Mouse (Mus musculus) mesoderm, embryonic 11.5 days (tissue): ENCODE measurements at regions not wholly inside any gene's neighbourhood (a gene's known extent, or its start where the extent isn't known, plus 50 kb on each side); places are given as distances from the start of the nearest gene placed in this dataset.
"Not testable (repeated sequence)": the region's sequence is repeated elsewhere in the genome, so short reads cannot be mapped to it uniquely, and the experiment has no call there.

Experiments
- DNase-seq: peaks from one replicate; pipeline ENCODE4 v3.0.0-alpha.2; 2012; ENCODE audit warnings: low read depth, low spot score

DNA sequence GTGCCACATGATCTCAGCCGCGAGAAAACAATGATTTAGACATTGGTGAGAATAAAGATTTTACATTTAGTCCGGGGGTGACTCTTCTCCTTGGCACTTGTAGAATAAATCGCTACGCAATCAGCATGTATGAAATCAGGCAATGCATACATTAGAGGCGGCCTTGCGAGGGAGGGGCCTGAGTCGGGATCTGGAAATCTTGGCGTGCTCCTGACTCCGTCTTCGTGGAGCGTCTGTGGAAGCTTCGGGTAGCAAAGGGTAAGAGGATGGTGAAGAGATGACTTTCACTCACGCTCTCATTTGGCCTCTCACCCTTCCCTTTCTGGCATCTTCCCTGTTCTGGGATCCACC lies 167.1 kb downstream of the Nkx6-1 start:
- no peak for DNase-seq

DNA sequence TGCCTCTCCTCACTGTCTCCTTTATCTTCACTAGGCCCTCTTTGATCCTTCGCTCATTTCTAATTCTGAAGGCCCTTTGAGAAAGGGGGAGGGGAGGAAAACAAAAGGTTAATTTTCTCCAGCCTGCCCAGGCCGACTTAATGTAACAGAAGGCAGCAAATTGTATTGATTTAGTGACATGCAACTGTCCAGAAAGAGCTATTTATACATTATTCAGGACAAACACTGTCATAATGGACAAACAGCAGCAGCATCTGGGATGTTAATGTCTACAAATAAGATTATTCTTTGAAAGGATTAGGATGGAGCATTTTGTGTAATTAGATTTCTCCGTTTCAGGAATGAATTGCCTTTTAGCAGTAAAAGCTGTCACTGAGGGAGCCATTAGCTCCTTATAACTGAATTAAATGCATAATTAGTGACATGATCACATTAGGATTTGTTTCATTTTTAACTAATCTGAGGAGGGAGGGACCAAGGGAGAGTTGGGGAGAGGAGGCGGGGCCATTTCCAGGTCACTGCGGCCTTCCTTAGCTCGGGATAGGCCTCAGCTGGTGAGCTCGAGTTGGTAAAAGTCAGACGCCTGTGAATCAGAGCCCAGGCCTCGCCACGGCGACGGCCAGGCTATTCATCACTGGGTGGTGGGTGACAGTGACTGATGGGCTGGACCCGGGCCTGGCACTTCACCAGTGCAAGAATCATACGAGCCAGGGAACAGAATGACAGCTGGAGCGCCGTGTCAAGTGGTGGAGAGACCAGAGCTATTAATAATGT lies 167.7 kb downstream of the Nkx6-1 start:
- DNase-seq = peak; percentile 48

DNA sequence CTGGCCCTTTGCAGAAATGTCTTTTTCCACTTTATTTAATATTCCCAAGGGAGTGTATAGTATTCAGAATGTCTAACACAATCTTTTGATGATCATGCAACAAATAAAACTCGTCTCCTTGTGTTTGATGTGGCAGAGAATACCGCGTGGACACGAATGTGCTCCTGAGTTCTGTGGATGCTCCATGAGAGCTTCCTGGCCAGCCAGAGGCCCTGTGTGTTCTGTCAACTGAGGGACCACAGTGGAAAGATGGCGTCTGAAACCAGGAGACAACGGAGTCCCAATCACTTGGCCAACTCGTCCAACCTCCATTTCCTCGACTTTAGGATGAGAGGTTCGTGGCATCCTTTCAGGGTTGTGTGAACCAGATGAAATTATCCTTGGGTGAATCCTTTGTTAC lies 168.6 kb downstream of the Nkx6-1 start:
- no peak for DNase-seq

DNA sequence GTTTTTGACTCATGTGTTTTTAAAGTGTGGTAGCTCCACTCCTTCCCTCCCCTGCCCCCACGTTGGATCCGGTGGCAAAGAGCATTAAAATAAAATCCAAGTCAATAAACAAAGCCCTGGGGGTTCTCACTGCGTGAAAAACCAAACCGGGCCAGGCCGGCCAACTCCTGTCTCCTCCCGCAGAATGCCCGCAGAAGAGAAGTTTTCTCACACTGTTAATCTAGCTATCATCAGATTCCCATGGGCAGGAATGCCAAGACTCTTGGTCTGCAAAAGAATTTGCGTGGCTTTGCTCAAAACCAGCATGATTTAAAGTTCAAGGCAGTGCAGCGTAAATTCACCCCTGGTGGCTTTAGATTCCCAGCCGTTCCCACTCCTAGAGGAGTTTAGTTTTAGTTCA lies 219.0 kb downstream of the Nkx6-1 start:
- peak; percentile 51 for DNase-seq

DNA sequence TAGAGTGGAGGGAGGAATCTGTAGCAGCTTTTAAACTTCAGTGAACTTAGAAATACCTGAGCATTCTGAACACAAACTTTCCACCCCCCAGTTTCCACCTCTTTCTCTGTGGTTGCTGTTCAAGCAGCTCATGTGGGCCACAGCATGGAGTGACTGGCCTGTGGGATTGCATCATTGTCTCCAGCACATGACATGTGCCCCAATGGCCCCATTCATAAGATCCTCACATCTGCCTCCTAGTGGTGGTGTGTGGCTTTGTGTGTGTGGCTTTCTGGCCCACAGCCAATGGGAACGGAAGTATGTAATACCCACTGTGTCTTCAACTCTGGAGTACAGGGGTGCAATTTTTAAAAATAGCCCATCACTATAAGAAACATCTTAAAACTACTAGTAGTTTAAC lies 223.0 kb downstream of the Nkx6-1 start:
- DNase-seq = no peak

DNA sequence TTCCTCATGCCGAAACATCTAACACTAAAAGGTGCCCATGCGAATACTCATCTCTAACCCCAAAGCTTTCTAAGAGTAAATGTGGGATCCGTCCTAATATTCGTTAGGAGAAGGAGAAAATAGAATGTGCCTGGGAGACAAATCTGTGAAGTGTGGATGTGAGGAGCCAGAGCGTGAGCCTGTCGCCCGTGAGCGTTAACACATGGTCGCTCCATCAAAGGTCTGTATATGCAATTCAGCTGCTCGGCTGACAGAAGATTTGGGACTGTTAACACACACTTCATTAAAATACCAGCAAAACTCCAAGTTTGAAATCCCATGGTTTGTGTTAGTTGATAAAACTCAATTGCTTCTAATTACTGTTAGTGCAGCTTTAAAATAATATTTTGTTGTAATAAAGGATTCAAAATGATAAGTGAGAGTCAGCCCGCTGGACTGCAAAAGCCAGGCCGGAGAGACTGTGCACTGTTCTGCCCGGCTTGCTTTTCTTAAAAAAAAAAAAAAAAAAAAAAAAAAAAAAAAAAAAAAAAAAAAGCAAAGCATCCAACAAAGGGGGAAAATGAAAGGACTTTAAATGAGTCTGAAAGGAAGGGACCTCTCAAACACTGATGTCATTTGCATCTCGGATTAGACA lies 227.0 kb downstream of the Nkx6-1 start:
- DNase-seq = no peak

DNA sequence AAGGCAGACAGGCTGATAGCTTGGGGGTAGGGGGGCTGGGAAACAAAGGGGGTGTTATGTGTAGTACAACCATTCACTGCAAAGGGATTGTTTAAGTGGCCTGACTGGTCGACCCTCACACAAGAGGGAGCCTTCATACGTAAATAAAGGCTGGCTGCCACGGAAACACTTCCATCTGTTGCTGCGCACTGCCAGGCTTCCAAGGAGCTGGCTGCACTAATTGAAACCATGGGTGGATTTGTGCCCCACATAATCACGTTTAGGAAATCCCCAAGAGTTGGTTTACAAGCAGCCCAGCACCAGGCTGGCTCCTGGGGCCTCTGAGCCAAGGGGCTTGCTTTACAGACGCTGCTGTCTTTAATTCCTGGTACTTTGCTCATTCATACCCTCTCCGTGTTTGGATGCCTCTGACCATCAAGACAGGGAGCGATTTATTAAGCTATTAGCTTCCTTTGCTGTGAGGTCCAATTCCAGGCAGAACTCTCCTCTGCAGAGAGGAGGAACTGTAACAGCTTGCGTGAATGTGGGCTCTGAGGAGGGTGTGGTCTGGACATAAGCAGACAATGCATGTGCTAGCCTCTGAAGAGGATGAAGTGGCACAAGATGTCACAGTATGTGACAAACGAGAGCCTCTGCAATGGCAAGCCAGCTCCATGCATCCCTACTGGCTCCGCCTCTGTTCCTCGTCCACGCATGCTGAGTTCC lies 238.6 kb downstream of the Nkx6-1 start:
- peak; percentile 82 for DNase-seq

DNA sequence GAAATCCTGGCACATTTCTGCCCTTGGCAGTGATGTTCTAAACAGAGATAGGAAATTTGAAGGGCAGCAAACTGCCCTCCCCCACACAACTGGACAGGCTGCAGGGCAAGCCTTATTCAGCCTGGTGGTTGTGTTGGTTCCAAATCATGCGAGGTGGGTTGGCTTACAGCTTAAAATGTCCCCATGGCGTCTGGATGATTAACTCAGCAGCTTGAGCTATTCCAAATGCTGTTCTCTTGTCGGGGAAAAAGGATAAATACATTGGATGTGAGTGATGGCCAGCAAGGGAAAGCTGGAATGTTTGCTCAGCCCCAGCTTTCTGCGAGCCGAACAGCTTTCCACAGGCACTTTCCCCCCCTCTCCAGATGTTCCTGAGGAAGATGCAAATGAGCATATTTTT lies 280.5 kb downstream of the Nkx6-1 start:
- peak; percentile 51 for DNase-seq

DNA sequence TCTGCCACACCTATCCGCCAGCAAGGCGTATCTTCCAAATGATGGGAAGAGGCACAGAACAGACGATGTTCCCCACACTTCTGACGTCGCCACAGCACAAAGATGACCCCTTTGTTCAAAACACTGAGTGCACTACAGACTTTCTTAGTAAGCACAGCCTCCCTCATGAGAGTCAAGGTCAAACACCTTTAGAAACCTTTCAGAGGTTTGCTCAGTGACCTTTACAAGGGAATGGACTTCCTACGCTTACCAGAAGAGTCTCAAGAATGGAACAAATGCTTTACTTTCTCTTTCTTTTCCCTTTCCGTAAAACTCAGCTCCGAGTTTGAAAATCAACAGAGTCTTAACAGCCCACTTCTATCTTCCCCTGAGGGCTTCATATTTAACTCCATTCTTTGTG lies 283.4 kb downstream of the Nkx6-1 start:
- no peak for DNase-seq

DNA sequence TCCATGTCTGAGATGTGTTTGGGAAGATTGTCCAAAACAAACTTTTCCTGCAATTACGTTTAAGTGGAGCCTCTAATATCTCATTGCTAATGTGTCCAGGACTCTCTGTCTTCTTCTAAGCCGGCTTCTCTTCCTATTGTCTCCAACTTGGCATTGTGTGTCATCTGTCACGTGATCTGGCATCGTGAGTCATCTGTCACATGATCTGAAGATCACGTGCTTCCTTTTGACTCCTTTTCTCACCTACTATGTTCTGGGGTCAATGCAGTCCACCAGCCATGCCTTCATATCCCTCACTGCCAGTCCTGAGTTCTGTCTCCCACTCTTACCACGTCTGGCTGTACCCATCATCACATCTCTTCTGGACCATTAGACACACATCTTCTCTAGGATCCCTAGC lies 288.1 kb downstream of the Nkx6-1 start:
- no peak for DNase-seq

DNA sequence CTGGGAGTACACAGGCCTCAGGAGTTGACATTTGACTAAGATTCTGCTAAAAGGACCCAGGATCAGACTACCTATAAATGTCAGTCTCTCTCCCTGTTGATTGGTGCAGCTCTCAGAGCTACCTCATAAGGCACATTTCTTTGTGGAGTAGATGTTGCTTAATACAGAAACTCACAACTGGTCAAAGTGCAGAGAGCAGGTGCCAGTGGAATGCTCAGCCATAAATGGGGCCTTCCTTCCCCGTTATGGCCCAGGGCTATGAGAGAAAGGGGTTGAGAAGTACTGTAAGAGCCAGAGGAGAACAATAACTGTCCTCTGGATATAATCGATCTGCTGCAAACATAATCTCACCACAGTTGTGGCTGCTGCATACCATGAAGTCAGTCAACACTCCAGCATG lies 290.7 kb downstream of the Nkx6-1 start:
- DNase-seq = no peak

DNA sequence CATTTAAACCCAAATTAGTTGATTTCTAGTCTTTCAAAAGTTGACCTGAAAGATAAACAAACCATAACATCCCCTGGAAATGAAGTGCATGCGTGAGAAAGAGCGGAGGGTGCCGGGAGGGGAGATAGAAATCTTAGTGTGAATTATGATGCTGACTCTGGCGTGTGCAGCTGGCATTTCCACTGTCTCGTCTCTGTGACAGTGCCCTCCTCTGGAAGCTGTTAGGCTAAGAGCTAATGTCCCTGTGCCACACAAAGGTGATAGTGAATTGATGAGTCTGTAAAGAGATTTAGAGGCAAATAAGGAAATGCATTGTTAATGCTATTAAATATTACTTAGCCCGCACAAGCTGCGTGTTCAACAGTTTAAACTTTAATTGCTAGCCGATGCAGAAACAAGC lies 292.6 kb downstream of the Nkx6-1 start:
- DNase-seq = no peak

DNA sequence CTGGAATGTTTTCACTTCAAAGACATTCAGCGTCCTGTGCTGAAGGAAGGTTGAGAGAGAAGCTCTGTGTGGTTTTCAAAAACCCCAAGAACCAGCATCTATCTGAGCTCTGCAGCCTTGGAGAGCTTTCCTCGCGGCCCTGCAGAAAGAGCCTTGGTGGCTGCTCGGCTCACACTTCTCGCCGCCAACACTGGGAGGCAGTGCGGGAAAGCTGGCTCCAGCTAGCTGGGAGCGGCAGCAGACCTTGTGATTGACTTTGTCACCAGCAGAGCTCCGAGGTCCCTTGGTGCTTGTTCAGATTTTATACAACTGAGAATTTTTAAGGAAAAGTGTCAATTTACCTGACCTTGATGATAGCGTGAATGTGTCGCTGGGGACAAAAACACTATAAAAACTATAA lies 299.4 kb downstream of the Nkx6-1 start:
- peak; percentile 71 for DNase-seq

DNA sequence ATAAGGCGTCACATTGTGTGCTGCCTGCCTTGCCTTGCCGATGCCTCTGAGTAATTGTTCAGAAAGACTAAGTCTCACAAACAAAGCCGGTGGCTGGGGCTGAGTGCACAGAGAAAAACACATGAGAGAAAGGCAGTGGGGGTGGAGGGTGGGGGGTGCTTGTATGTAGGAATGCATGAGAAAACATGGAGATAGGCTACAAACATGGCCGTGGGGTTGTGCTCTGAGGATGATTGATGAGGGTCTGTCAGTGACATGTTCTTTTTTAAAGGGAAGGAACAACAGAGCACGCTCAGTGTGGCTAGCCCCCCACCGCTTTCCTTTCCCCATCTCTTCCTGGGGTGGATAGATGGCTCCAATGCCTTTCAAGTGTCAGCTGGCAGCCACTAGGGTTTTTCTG lies 304.8 kb downstream of the Nkx6-1 start:
- peak; percentile 58 for DNase-seq

DNA sequence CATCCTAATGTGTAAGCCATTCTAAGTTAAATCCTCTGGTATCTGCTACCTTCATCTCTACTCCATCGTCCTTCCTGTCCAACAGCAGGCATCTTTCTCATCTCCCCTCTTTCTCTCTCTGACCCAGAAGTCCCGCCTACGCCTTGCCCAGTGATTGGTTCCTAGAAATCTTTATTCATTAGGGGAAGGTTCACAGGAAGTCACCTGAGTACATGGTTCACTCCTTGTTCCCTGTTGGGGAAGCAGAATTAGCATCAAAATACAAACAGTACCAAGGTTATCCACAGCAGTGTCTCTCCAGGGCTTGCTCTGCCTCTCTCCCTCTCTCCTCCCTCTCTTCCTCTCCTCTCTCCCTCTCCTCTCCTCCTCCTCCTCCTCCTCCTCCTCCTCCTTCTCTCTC lies 319.4 kb downstream of the Nkx6-1 start:
- DNase-seq = no peak

DNA sequence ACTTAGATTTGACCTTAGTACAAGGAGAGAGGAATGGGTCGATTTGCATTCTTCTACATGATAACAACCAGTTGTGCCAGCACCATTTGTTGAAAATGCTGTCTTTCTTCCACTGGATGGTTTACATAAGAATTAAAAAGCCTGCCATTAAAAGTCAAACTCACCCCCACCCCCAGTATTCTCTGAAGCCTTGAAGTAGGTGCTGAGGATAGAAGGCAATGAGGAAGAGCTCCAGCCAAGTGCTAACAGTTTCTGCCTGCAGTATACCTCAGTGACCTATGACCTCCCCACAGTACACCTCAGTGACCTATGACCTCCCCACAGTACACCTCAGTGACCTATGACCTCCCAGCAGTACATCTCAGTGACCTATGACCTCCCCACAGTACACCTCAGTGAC lies 328.4 kb downstream of the Nkx6-1 start:
- not testable (repeated sequence) for DNase-seq

DNA sequence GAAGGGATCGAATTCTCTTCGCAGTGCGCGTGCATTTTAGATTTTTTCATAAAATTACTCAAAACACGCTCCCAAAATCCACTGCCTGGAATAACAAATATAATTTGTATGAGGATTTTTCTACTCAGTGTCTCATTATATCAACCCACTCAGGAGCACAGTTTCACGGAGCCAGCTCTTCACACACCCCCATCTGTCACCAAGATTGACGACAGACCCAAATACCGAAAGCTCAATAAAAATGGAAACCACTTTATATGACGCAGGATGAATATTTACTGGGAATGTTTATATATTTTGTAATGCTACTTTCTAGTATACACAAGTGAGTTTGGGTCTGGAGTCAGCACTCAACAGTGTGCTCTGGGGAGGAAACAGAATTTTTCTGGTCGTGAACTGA lies 333.0 kb downstream of the Nkx6-1 start:
- DNase-seq = no peak

DNA sequence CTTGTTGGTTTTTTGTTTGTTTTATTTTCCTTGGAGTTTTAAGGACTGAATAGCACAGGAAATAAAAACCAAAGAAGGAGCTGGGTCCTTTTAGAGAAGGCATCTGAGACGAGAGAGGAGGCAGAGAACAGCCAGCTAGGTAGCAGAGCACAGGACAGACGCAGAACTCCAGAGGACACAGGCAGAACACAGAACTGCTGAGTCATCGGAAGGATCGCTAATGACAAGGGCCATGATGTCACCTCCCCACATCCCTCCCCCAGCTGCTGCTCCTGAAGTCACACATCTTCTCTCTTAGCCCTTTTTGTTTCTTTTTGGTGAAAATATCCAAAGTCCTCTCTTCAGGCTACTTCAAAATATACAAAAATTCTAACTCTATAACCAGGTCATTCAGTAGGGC lies 338.7 kb downstream of the Nkx6-1 start:
- DNase-seq = peak; percentile 12

DNA sequence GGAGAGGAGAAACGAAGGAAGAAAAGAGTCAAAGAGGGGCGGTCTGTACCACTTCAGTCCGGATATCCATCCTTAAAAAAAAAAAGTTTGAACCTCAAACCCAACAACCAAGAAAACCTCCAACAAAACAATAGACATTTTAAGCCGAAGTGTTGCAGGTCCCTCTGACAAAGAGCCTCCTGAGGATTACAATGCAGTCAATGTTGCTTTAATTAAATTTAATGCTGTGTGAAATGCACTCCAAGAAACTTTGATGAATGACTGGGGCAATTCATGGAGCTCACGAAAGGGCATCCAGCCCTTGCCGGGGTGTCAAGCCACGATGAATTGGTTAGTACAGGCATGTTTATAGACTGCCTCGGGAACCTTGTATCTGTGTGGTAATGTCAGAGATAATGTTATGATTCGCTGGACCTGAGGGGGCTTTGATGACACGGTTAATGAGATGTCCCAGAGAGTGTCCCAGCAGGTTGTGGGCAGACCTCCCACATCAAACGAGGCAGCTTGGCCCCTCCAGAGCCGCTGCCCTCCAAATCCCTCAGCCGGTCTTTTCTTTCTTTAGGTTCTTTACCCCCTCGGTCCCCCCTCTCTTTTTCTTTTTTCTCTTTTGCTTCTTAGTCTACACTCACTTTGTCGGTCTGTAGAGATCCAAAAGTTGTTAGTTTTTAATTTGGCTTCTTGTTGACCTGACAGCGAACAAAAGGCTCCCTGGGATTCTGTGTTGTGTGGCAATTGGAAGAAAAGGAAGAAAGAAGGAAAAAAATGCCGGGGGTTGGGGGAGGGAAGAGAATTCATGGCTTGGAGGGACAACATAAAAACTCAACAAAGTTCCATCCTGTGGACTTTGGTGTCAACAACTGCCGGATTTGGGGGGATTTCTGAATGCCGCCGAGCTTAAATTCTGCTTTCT lies 341.5 kb downstream of the Nkx6-1 start:
- peak; percentile 78 for DNase-seq

DNA sequence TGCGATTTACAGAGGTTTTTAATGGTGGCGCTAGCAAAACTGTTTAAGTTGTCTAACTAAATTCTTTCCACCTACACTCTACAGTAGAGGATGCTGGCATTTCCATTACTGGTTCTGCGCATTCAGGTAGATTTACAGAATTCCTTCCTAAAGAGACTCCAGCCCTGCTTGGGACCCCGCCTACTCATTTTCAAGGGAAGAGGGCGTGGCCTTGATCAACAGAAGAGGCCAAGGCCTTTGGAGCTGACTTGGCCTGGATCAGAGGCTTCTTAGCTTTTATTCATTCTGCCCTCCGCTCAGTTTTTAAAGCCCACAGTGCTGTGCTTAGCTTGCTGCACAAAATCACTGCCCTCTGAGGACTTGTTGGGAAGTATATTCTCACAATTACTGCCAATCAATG lies 364.8 kb downstream of the Nkx6-1 start:
- DNase-seq = no peak

DNA sequence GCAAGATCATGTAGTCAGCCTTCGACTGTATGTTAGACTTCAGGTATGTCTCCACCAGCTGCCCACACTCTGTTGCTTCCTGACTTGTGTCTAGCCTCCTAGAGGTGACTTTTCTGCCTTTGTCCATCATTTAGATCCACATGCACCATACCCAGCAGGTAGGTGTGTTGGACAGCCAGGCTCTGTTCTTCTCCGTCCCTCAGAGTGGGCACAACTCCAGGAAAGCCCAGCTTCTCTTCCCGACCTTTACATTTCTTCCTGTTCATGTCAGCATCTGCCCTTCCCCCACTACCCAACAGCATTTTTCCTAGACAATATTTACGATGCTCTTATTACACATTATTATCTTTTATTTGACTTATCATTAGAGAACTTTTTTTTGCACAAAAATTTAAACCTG lies 366.4 kb downstream of the Nkx6-1 start:
- DNase-seq = no peak

DNA sequence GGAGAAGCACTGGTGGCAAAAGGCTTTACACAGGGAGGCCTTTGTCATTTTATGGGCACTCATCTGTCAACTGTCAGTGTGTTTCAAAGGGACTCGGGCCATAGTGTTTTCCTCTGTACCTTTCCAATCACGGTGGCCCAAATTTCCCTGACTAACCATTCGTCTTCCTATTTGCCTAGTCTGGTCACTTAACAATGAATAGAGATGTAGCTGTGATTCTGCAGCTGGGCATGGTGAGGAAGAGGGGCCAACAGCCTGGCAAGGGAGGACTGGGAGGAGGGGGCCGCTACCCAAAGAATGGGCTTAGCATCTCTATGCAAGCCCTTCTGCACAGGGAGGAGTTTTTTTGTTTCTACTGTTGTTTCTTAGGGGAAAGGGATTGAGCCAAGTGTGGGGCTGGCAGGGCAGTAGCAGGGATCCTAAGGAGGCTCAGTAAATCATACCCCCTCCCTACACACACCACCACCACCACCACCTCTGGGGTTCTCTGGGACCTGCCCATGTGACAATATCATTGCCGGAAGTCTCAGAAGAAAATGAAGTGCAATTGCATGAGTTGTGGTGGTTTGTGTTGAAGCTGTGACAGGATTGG lies 367.2 kb downstream of the Nkx6-1 start:
- peak; percentile 54 for DNase-seq
